Mouse (Mus musculus) midbrain, embryonic 11.5 days (tissue): ENCODE data around the gene Smarcd2. TPM values are rescaled to one million over a fixed set of nuclear protein-coding genes. Genes with fewer than 3 reads are reported as not detected.

Source experiments
- ATAC-seq: fragments of 200-750 bp; cut with Nextera tagmentation; 2 replicates; pipeline ENCODE4 v1.8.0; 2017; ENCODE audit warnings: moderate TSS enrichment, moderate library complexity; ENCODE audit not compliant: low FRiP score
- DNase-seq: peaks from one replicate; pipeline ENCODE4 v3.0.0; 2015; ENCODE audit warnings: low spot score; ENCODE audit errors: missing footprints
- H3K27ac ChIP-seq: fragments of 300-500 bp; sonication (generic); 2 replicates; pipeline ENCODE4 v1.5.1; 2014; ENCODE audit warnings: low read depth, low read length
- H3K27me3 ChIP-seq: fragments of 300-500 bp; sonication (generic); 2 replicates; pipeline ENCODE4 v1.6.1; 2014; ENCODE audit warnings: mild to moderate bottlenecking, low read length, moderate library complexity, mixed read lengths; ENCODE audit not compliant: control insufficient read depth, insufficient read depth
- H3K36me3 ChIP-seq: fragments of 300-500 bp; sonication (generic); 2 replicates; pipeline ENCODE4 v1.6.1; 2014; ENCODE audit warnings: mild to moderate bottlenecking, low read length, moderate library complexity, mixed read lengths; ENCODE audit not compliant: control insufficient read depth, insufficient read depth
- H3K4me1 ChIP-seq: fragments of 300-500 bp; sonication (generic); 2 replicates; pipeline ENCODE4 v1.6.1; 2014; ENCODE audit warnings: low read length; ENCODE audit not compliant: control insufficient read depth, insufficient read depth
- H3K4me2 ChIP-seq: fragments of 300-500 bp; sonication (generic); 2 replicates; pipeline ENCODE4 v1.6.1; 2014; ENCODE audit warnings: mild to moderate bottlenecking, moderate library complexity
- H3K4me3 ChIP-seq: fragments of 300-500 bp; sonication (generic); 2 replicates; pipeline ENCODE4 v1.5.1; 2014; ENCODE audit warnings: low read depth, low read length
- H3K9ac ChIP-seq: fragments of 300-500 bp; sonication (generic); 2 replicates; pipeline ENCODE4 v1.6.1; 2014; ENCODE audit warnings: low read length
- H3K9me3 ChIP-seq: fragments of 300-500 bp; sonication (generic); 2 replicates; pipeline ENCODE4 v1.6.1; 2016; ENCODE audit warnings: low read length; ENCODE audit not compliant: control insufficient read depth
- WGBS: fragments of 180-500 bp; shearing (Covaris S2); extraction: QIAGEN DNeasy Blood & Tissue Kit; methylation state at CpG from one replicate; pipeline ENCODE4 v1.1.7; 2014; 5-methylcytosine and 5-hydroxymethylcytosine counted together
- polyA plus RNA-seq: library from polyadenylated mRNA; unstranded; fragments of >200 nt; fragmentation: Nextera tagmentation; extraction: Ambion mirVana; gene quantifications from 2 replicates; pipeline ENCODE4 v1.2.1, GENCODE M21; 2014

Smarcd2 gene
- polyA plus RNA-seq, 1 experiment from 2014 or later, result 26.5 TPM

DNA sequence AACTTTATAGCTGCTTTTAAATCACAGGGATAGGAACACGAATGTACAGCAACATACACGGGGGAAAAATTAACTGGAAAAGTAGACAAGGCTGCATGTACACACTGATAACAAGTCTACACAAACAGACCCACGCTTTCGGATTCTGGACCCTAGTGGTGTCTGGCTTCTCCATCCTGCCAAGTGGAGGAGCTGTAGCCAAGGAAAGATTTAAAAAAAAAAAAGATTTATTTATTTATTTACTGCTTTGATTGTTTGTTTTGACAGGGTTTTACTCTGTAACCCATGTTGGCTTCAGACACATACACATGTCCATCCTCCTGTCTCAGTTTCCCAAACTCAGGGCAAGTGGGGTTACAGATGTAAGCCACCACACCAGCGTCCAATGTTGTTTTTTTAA lies 34.7 kb upstream of the Smarcd2 start:
- no peak for ATAC-seq
- H3K4me3 ChIP-seq, result no peak overlapping the region
- no peak for DNase-seq
- H3K4me1 ChIP-seq, result no peaks in the 10 kb centered on the region
- H3K27me3 ChIP-seq, result no peaks in the 10 kb centered on the region
- no peak overlapping the region for H3K27ac ChIP-seq
- H3K9me3 ChIP-seq, result no peaks in the 10 kb centered on the region
- H3K9ac ChIP-seq, result no peak overlapping the region
- no peak overlapping the region for H3K4me2 ChIP-seq
- H3K36me3 ChIP-seq, result no peaks in the 10 kb centered on the region
- 84% methylated on average over 5 of the region's 5 CpGs for WGBS

DNA sequence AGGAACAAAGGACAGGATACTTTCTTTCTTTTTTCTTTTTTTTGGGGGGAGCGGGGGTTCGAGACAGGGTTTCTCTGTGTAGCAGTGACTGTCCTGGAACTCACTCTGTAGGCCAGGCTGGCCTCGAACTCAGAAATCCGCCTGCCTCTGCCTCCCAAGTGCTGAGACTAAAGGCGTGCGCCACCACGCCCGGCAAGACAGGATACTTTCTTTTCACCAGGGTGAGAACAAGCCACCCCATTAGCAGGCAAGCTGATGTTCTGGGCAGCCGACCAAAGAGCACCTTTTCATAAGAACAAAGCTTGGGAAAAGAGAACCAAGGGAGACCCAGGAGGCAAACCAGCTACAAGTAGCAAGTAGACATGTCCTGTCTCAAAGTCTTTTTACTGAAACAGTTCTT lies 34.0 kb upstream of the Smarcd2 start:
- 86% methylated on average over 9 of the region's 9 CpGs for WGBS
- H3K27me3 ChIP-seq, result no peaks in the 10 kb centered on the region
- no peak overlapping the region for H3K9ac ChIP-seq
- no peak overlapping the region for H3K4me3 ChIP-seq
- DNase-seq (no peak), ATAC-seq (no peak)
- no peak overlapping the region for H3K4me2 ChIP-seq
- H3K27ac ChIP-seq, result no peak overlapping the region
- no peaks in the 10 kb centered on the region for H3K9me3 ChIP-seq
- H3K36me3 ChIP-seq, result no peaks in the 10 kb centered on the region
- no peaks in the 10 kb centered on the region for H3K4me1 ChIP-seq

- WGBS, result 83% methylated on average over 3 of the region's 3 CpGs
- H3K4me3 ChIP-seq, result no peak overlapping the region
- H3K27ac ChIP-seq, result no peak overlapping the region
- ATAC-seq (no peak), DNase-seq (no peak)
- H3K4me2 ChIP-seq, result no peak overlapping the region
- no peaks in the 10 kb centered on the region for H3K9me3 ChIP-seq
- H3K9ac ChIP-seq, result no peak overlapping the region
- H3K27me3 ChIP-seq, result no peaks in the 10 kb centered on the region
- H3K36me3 ChIP-seq, result no peaks in the 10 kb centered on the region
- H3K4me1 ChIP-seq, result no peaks in the 10 kb centered on the region
Observed at GRCm38 (mm10) chr11:106306065-106306385, 33.3 kb upstream of the Smarcd2 start.

DNA sequence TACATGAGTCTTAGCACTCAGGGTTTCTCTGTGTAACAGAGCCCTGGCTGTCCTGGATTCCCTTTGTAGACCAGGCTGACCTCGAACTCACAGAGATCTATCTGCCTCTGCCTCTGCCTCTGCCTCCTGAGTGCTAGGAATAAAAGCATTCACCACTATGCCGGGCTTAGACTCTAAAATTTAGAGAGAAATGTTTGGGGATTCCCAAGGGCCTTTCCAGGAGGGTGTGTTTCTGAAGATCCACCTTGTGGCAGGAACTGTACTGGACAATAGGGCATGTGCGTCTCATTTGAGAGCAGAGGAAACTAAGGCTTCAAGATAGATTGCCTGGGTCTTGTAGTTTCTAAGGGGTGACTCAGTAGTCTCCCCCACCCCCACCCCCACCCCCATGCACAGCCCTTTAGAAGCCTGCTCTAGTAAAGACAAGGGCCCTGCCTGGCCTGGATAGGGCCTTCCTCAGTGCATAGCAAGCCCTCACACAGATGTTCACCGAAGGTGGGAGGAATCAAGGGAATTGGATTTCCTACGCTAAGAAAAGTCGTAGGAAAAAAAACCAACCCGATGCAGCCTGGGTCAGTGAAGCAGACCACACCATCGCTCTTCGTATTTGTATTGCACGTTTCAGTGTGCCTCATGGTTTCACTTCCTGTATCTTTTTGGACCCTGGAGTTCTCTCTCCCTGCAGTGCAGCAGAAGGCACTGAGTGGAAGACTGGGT lies 32.7 kb upstream of the Smarcd2 start:
- no peaks in the 10 kb centered on the region for H3K4me1 ChIP-seq
- H3K4me3 ChIP-seq, result no peak overlapping the region
- 87% methylated on average over 10 of the region's 10 CpGs for WGBS
- H3K9ac ChIP-seq, result no peak overlapping the region
- H3K27me3 ChIP-seq, result no peaks in the 10 kb centered on the region
- ATAC-seq (no peak), DNase-seq (no peak)
- H3K27ac ChIP-seq, result no peak overlapping the region
- no peak overlapping the region for H3K4me2 ChIP-seq
- no peaks in the 10 kb centered on the region for H3K9me3 ChIP-seq
- H3K36me3 ChIP-seq, result no peaks in the 10 kb centered on the region

DNA sequence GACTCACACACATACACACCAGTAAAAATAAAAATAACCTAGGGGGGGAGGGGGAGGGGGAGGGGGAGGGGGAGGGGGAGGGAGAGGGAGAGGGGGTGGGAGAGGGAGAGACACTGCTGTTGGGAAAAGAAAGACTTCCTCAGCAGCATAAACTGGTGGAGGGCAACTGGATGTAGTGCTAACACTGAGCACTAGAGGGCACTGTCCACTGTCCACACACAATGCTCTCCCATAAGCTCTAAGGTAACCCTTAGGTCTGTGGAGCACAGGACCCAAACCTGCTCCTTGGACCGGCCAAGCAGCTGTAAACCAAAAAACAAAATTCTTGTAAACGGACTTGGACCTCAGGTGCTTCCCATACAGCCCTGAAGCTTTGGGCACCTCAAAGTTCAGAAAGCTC lies 29.9 kb upstream of the Smarcd2 start:
- Histone ChIP-seq H3K27ac (no peak overlapping the region), H3K4me3 (no peak overlapping the region), H3K36me3 (no peaks in the 10 kb centered on the region), H3K9me3 (no peaks in the 10 kb centered on the region), H3K4me2 (no peak overlapping the region), H3K4me1 (no peaks in the 10 kb centered on the region), H3K9ac (no peak overlapping the region), H3K27me3 (no peaks in the 10 kb centered on the region)
- no peak for ATAC-seq
- DNase-seq, result peak; percentile 95
- WGBS, result 25% methylated on average over 2 of the region's 2 CpGs

DNA sequence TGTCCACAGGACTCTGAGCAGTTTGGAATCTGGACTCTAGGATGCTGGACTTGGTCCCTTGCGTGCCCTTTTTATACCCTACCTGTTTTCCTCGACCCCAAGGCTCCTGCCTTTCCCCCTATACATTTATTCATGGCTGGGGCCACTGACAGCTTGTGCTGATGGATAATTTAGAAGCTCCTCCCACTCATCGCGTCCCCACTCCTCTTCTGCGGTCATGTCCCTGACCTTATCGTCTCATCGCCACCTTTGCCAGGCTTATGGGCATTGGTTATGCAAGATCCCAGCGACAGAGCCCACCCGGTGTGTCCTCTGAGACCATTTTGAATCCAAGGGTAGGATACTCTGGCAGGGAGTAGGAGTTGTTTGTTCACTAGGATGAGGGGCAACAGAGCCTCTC lies 29.0 kb upstream of the Smarcd2 start, which contains the start of gene Gh:
Gene Gh, minus strand, starts transcription at position 101 of the 400 bp plus-strand sequence.
- Histone ChIP-seq H3K4me1 (no peaks in the 10 kb centered on the region), H3K9me3 (no peaks in the 10 kb centered on the region), H3K27me3 (no peaks in the 10 kb centered on the region), H3K4me2 (no peak within 1 kb of the TSS), H3K9ac (no peak within 1 kb of the TSS; the same call in 1 of the 2 replicates), H3K36me3 (no peaks in the 10 kb centered on the region), H3K27ac (no peak within 1 kb of the TSS), H3K4me3 (no peak within 1 kb of the TSS)
- ATAC-seq, result no peak
- DNase-seq, result no peak
- 87% methylated on average over 9 of the region's 9 CpGs for WGBS

- Histone ChIP-seq H3K27me3 (no peaks in the 10 kb centered on the region), H3K27ac (no peak overlapping the region), H3K9me3 (no peaks in the 10 kb centered on the region), H3K9ac (no peak overlapping the region), H3K4me3 (no peak overlapping the region), H3K36me3 (no peaks in the 10 kb centered on the region), H3K4me1 (no peaks in the 10 kb centered on the region), H3K4me2 (no peak overlapping the region)
- DNase-seq (peak; percentile 73), ATAC-seq (no peak)
- WGBS, result 84% methylated on average over 2 of the region's 2 CpGs
Observed at GRCm38 (mm10) chr11:106291861-106292260, 19.1 kb upstream of the Smarcd2 start.

- ATAC-seq (no peak), DNase-seq (no peak)
- H3K27me3 ChIP-seq, result no peaks in the 10 kb centered on the region
- H3K4me1 ChIP-seq, result no peaks in the 10 kb centered on the region
- no peak overlapping the region for H3K9ac ChIP-seq
- H3K36me3 ChIP-seq, result no peaks in the 10 kb centered on the region
- H3K4me2 ChIP-seq, result no peak overlapping the region
- H3K27ac ChIP-seq, result no peak overlapping the region
- 90% methylated on average over 5 of the region's 5 CpGs for WGBS
- no peaks in the 10 kb centered on the region for H3K9me3 ChIP-seq
- H3K4me3 ChIP-seq, result no peak overlapping the region
Observed at GRCm38 (mm10) chr11:106290376-106290775, 17.6 kb upstream of the Smarcd2 start.

- Histone ChIP-seq H3K36me3 (no peaks in the 10 kb centered on the region), H3K4me3 (no peak overlapping the region), H3K27me3 (no peaks in the 10 kb centered on the region), H3K9me3 (no peaks in the 10 kb centered on the region), H3K4me2 (no peak overlapping the region), H3K9ac (no peak overlapping the region), H3K4me1 (no peaks in the 10 kb centered on the region), H3K27ac (no peak overlapping the region)
- no peak for ATAC-seq
- DNase-seq, result no peak
- 76% methylated on average over 8 of the region's 8 CpGs for WGBS
Observed at GRCm38 (mm10) chr11:106289369-106289768, 16.6 kb upstream of the Smarcd2 start.
